Mouse (Mus musculus) E14TG2a.4 (cell line): ENCODE measurements at regions not wholly inside any gene's neighbourhood (a gene's known extent, or its start where the extent isn't known, plus 50 kb on each side); places are given as distances from the start of the nearest gene placed in this dataset.

ENCODE experiments used
- CTCF ChIP-seq: conservative IDR thresholded peaks from 2 replicates; pipeline ENCODE4 v1.5.1; 2014; ENCODE audit warnings: low read length
- POU5F1 ChIP-seq: IDR thresholded peaks from 2 replicates; pipeline ENCODE4 v1.6.1; 2014; ENCODE audit warnings: low read length, borderline replicate concordance

DNA sequence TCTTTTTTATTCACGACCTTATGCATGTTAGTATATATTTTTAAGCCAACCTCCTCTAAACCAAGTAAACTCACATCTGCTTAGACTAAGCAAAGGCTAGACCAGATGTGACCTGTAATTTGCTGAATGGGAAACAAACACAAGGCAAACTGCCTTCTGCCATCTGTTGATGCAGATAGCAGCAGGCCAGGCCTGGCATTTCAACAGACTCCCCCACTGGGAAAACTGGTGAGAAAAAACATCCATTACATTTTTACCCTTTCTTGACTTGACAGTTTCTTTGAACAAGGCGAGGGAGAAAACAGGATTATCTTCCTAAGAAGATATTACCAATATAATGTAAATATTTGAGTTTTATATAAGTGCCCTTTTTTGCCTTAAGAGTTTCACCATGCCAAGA lies 1806.1 kb upstream of the Flrt2 start:
- TF ChIP-seq CTCF, result no peak
- no peak for TF ChIP-seq POU5F1
